Mouse (Mus musculus): Measurements from ENCODE around the gene Arrdc4.

DNA sequence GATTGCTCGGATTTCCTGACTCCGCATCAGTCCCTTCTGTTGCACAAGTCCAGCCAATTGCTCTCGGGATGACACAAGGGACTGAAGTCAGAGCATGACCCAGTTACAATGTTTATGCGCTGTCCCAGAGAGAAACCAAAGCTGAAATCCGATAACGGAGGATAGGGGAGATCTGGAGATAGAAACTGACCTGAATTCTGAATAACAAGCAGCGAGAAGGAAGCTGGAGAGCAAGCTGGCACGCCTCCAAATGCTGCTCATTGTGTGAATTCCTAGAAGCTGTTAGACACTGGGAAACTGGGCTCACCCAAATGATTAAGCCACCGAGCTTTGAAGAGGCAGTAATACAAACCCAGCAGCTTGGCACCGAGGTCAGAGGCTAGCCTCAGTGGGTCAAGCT is 31.5 kb downstream of the Arrdc4 start:
- TF ChIP-seq POLR2A (IDR thresholded peaks at IDR 0.05; ENCODE audit: borderline replicate concordance, extremely low read depth, insufficient read depth, insufficient read length, poor library complexity, severe bottlenecking) = no peak
- no peak for TF ChIP-seq CTCF (IDR thresholded peaks at IDR 0.05; ENCODE audit: borderline replicate concordance, extremely low read depth, insufficient read depth, insufficient read length)

Measured in brain, embryonic 14.5 days (tissue).